Mouse (Mus musculus) kidney, adult 8-10 months (tissue): ENCODE measurements around the gene Olfr191.
"Not testable (repeated sequence)": the region's sequence is repeated elsewhere in the genome, so short reads cannot be mapped to it uniquely, and the experiment has no call there.

Source experiments
- DNase-seq, 2 experiments: peaks; one replicate each; pipeline ENCODE4 v3.0.0; 2022

Olfr191 gene

DNA sequence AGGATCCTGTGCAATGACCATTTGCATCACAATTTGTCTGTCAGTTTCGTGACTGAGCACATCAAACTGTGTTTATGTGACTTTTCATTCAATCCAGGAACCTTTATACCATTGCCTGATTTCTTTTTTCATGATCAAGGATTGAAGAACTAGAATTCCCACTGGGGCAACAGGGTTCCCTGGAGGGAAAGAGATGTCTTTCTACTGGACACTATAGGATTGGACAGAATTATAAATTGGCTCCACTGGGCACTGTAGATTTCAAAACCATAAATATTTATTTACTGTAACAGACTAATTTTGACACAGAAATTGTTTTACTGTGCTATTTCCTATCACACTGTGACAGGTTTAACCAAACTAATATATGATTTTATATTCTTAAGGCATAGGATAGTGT, at the start of gene Olfr191:
Gene Olfr191 (minus strand): TSS at position 101 of the 400 bp plus-strand sequence.
- DNase-seq: not testable (repeated sequence)

DNA sequence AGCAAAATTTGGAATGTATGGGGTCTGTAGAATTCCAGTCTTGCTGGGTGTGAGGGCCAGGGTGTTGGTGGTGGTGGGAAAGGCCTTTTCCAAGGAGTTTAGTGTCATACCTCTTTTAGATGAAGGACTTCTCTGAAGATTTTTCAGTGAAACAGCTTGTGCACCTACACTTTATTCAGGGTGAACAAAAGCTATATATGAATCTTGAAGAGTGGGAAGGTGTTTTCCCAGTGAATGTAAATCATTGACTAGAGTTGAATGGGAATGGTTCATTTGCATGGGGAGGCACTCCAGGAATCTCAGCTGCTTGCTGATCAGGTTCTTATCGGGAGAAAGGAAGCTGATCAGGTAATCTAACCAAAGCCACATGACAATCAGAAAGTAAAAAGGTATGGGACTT, 41.1 kb upstream of the Olfr191 start:
- DNase-seq: no peak

DNA sequence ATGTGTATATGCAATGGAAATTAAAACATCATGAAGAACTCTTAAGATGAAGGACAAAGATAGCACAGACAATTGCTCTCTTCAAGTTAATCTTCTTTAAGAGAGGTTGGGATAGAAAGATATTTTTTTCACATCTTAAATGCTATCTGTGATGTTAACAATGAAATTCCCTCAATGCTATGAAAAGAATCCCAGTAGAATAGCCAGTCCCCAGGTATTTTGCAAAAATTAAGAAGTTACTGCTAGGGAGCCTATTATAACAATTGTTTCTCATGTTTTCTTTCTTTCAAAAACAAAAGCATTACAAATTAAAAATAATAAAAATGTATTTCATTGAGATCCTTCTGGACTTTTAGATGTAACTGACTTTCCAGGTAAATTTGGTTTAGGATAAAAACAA, 31.3 kb upstream of the Olfr191 start, which contains the start of gene Olfr194:
Gene Olfr194 (minus strand): TSS at position 101 of the 400 bp plus-strand sequence.
- DNase-seq: no peak

DNA sequence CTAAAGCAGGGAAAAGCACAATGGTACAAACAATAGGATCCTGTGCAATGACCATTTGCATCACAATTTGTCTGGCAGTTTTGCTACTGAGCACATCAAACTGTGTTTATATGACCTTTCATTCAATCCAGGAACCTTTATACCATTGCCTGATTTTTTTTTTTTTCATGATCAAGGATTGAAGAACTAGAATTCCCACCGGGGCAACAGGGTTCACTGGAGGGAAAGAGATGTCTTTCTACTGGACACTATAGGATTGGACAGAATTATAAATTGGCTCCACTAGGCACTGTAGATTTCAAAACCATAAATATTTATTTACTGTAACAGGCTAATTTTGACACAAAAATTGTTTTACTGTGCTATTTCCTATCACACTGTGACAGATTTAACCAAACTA, 22.2 kb upstream of the Olfr191 start, which contains the start of gene Olfr193:
Gene Olfr193 (minus strand): TSS at position 101 of the 400 bp plus-strand sequence.
- no peak for DNase-seq

DNA sequence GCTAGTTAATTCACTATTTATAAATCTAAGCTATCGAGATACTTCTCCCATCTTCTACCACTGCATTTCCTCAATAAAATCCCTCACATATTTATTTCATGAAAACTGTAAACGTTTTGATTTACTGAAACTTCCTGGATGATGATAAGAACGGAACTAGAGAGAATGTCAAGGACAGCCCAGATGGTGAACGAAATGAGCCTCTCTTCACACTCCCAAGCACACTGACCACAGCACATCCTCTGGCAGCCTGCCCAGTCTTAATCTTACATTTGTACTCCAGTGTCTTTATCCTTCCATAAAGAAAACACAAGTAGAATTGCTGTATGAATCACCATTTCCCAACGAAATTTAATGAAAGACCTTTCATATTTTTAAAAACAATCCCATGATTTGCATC, 18.9 kb upstream of the Olfr191 start:
- DNase-seq: not testable (repeated sequence)

DNA sequence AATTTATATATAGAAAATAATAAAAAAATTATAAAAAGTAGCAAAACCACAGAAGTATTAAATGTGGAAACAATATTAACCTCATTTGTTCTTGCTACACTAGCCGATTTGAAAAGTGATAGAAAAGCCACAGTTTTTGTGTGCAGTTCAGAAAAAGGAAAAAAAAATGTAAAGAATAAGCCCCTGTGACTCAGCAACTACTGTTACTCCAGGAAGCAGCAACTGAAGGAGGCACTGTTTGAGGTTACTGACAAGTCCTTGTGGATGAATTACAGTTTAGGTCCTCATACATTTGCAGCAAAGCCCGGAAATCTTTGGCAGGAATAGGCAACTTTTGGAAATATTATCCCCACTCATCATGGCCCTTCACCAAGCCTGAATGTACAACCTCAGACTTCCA, 15.7 kb upstream of the Olfr191 start:
- no peak for DNase-seq

DNA sequence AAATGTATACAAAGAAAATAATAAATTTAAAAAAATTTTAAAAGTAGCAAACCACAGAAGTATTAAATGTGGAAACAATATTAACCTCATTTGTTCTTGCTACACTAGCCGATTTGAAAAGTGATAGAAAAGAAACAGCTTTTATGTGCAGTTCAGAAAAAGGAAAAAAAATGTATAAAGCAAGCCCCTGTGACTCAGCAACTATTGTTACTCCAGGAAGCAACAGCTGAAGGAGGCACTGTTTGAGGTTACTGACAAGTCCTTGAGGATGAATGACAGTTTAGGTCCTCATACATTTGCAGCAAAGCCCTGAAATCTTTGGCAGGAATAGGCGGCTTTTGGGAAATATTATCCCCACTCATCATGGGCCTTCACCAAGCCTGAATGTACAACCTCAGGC, 8.5 kb downstream of the Olfr191 start:
- DNase-seq: not testable (repeated sequence)

DNA sequence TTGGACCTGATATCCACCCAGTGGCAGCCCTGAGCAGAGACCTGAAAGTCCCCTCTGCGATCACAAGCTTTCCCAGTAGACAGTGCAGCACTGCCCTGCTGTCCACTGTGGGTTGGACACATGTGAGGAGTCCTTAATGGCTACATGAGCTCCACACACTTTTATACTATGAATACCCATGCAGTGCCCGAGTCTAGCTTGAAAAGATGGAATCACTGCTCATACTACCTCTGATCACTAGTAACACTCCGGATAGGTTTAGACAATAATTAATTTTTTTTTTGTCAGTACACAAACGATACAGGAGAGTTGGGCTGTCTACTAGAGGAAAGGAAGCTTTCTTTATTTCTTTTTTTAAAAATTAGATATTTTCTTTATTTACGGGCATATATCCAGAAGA, 11.7 kb downstream of the Olfr191 start, which contains the start of gene Olfr190:
Gene Olfr190 (minus strand): TSS at position 101 of the 400 bp plus-strand sequence.
- DNase-seq: no peak

DNA sequence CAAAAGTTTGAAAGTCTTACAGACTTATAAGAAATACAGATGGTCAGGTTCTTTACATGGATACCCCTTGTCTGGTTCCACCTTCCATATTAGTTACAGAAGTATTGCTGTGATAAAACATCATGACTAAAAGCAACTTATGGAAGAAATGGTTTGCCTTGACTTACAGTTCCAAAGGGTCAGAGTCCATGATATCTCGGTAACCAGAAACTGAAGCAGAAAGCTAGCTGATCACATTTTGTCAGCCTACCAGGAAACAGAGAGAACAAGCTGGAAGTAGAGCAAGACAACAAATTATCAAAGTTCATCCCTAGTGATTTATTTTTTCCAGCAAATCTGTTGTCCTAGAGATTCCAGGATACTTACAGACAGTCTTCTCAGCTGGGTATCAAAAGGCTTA, 16.1 kb downstream of the Olfr191 start:
- DNase-seq: no peak

DNA sequence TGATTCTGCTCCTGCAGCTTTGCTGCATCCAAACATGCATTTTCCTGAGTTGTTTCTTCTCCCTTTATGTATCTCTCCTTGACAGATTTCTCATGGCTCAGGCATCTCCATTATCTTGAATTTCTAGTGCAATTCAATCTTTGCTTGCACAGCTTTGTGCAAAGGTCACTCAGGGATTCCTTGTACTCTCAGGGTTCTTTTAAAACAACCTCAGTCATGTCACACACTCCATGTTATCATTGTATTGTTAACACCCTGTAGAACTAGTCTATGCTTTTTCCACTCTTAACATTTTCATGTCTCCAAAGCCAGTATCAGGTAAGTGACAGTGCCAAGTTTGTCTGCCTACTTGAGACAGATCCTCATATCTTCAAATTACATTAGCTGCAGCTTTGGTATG, 17.9 kb downstream of the Olfr191 start:
- DNase-seq: no peak

DNA sequence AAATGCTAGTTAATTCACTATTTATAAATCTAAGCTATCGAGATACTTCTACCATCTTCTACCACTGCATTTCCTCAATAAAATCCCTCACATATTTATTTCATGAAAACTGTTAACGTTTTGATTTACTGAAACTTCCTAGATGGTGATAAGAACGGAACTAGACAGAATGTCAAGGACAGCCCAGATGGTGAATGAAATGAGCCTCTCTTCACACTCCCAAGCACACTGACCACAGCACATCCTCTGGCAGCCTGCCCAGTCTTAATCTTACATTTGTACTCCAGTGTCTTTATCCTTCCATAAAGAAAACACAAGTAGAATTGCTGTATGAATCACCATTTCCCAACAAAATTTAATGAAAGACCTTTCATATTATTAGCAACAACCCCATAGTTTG, 27.2 kb downstream of the Olfr191 start:
- DNase-seq: not testable (repeated sequence)

DNA sequence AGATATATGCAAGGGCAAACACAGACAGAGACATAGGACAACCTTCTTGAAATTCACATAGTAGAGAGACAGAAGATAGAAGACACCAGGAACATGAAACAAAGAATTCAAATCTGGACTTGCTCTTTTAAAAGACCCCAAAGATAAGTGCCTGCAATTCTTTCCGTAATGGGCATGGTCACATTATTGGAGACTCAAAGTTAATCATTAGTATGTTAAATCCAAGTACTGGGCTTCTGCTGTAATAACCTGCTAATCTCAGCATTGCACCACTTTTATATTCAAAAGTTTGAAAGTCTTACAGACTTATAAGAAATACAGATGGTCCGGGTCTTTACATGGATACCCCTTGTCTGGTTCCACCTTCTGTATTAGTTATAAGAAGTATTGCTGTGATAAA, 40.3 kb downstream of the Olfr191 start:
- not testable (repeated sequence) for DNase-seq

DNA sequence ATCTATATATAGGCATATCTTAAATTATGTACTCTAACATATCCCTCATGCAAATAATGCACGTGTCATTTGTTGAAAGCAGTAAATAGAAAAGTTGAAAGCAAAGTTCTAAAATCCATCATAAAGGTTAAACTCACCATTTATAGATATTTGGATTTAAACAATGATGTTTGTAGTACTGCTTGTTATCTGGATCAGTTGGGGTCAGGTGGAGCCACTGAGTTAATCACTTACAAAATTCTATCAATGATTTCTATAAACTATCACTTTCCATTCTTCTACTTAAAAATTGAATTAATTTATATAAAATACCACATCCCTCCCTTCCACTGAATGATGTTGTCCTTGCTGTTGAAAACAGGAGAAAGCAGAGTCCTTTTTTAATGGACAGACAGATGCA, 40.8 kb downstream of the Olfr191 start:
- DNase-seq: no peak

DNA sequence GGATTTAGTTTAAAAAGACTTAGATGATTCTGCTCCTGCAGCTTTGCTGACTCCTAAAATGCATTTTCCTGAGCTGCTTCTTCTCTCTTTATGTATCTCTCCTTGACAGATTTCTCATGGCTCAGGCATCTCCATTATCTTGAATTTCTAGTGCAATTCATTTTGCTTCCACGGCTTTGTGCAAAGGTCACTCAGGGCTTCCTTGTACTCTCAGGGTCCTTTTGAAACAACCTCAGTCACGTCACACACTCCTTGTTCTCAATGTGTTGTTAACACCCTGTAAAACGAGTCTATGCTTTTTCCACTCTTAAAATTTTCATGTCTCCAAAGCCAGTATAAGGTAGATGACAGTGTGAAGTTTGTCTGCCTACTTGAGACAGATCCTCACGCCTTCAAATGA, 42.0 kb downstream of the Olfr191 start:
- no peak for DNase-seq

DNA sequence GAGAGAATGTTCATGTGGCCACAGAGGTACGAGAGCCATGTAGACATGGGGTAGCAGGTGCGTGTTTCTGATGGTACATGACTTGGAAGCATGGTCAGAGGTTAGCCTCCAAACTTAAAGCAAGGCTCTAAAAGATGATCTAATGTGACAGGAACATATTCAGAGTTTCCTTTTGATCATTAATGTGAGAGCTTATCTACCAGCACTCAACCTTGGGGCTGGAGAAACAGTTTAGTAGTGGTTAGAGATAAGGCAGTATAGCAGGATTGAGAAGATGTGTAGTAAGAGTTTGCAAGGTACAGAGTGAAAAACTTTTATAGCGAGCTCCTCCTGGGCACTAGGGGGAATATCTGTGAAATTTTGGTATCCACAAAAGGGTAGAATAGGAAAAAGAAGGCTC, 43.8 kb downstream of the Olfr191 start:
- no peak for DNase-seq

DNA sequence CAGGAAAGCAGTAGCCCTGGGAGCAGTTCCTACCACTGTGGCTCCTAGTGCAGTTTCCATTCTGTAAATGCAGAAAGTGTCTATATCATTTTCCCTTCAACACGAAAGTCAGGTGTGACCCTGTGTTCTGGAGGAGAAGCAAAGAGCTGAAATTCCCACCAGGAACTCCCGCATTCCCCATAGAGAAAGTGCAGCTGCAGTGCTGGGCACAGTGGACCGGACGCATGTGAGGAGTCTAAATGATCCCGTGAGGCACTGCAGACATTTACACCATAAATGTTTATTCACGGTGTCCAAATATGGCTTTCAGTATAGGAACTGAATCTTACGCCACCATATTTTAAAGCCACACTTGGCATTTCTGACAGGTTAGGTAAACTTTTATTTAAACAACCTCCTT, 49.9 kb downstream of the Olfr191 start, which contains the start of gene Olfr187:
Gene Olfr187 (minus strand): TSS at position 58 of the 400 bp plus-strand sequence.
- no peak for DNase-seq
